Mouse (Mus musculus): ENCODE data around the gene Baiap2l2. TPM values are rescaled to one million over a fixed set of nuclear protein-coding genes. Genes with fewer than 3 reads are reported as not detected.

The Baiap2l2 gene
- polyA plus RNA-seq, 1 experiment, result 2.9 TPM

GRCm38 (mm10) chr15:79324373-79324772 lies 39.0 kb upstream of the Baiap2l2 start:
- no peak for TF ChIP-seq CTCF (IDR thresholded peaks at IDR 0.05; ENCODE audit: borderline replicate concordance, extremely low read depth, insufficient read depth, insufficient read length)
- no peak for TF ChIP-seq POLR2A (IDR thresholded peaks at IDR 0.05; ENCODE audit: borderline replicate concordance, extremely low read depth, insufficient read depth, insufficient read length, poor library complexity, severe bottlenecking)
- no peak for DNase-seq (ENCODE audit: low read depth)

- DNase-seq (ENCODE audit: low read depth), result no peak
- no peak for TF ChIP-seq POLR2A (IDR thresholded peaks at IDR 0.05; ENCODE audit: borderline replicate concordance, extremely low read depth, insufficient read depth, insufficient read length, poor library complexity, severe bottlenecking)
- no peak for TF ChIP-seq CTCF (IDR thresholded peaks at IDR 0.05; ENCODE audit: borderline replicate concordance, extremely low read depth, insufficient read depth, insufficient read length)
Measured at GRCm38 (mm10) chr15:79323791-79324155, 38.4 kb upstream of the Baiap2l2 start.

DNA sequence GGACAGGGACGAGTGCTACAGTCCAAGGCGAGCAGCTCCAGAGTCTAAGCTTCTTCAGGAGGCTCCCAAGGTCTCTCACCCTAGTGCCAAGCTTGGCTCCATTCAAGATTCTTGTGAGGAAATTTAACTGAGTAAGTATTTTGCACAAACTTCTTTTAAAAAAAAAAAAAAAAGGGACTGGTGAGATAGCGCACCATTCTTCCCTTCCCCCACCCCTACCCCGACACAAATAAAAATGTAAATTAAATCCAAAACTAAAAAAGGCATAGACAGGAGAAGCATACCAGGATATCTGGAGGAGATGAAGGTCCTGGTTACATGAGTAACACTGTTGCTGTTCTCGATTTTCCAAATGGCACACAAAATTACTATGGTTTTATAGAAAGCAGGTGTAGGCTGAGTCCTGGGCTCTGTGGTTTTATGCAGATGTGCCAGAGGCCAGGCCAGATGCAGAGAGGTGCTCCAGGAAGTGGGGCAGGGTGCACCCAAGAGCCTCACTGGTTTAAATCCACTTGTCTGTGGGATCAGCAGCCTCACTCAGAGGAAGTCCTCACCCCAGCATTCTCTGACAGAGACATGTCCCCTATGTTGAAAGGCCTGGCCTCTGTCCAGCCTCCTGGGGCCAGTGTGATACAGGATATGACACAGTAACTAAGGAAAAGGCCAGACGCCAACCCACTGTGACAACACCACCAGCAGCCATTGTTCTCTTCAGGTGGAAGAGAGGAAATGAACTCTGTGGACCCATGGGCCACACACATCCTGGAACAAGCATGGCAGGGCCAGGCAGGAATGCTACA lies 37.9 kb upstream of the Baiap2l2 start:
- peak; percentile 29 for DNase-seq (ENCODE audit: low read depth)
- TF ChIP-seq POLR2A (IDR thresholded peaks at IDR 0.05; ENCODE audit: borderline replicate concordance, extremely low read depth, insufficient read depth, insufficient read length, poor library complexity, severe bottlenecking), result no peak
- no peak for TF ChIP-seq CTCF (IDR thresholded peaks at IDR 0.05; ENCODE audit: borderline replicate concordance, extremely low read depth, insufficient read depth, insufficient read length)

GRCm38 (mm10) chr15:79322281-79322990 lies 37.1 kb upstream of the Baiap2l2 start:
- DNase-seq (ENCODE audit: low read depth), result no peak
- TF ChIP-seq POLR2A (IDR thresholded peaks at IDR 0.05; ENCODE audit: borderline replicate concordance, extremely low read depth, insufficient read depth, insufficient read length, poor library complexity, severe bottlenecking), result no peak
- no peak for TF ChIP-seq CTCF (IDR thresholded peaks at IDR 0.05; ENCODE audit: borderline replicate concordance, extremely low read depth, insufficient read depth, insufficient read length)

- no peak for DNase-seq (ENCODE audit: low read depth)
- TF ChIP-seq POLR2A (IDR thresholded peaks at IDR 0.05; ENCODE audit: borderline replicate concordance, extremely low read depth, insufficient read depth, insufficient read length, poor library complexity, severe bottlenecking), result no peak
- no peak for TF ChIP-seq CTCF (IDR thresholded peaks at IDR 0.05; ENCODE audit: borderline replicate concordance, extremely low read depth, insufficient read depth, insufficient read length)
Measured at GRCm38 (mm10) chr15:79321733-79322190, 36.4 kb upstream of the Baiap2l2 start.

GRCm38 (mm10) chr15:79313848-79314369 lies 28.6 kb upstream of the Baiap2l2 start:
- peak; percentile 2 for DNase-seq (ENCODE audit: low read depth)
- no peak for TF ChIP-seq POLR2A (IDR thresholded peaks at IDR 0.05; ENCODE audit: borderline replicate concordance, extremely low read depth, insufficient read depth, insufficient read length, poor library complexity, severe bottlenecking)
- TF ChIP-seq CTCF (IDR thresholded peaks at IDR 0.05; ENCODE audit: borderline replicate concordance, extremely low read depth, insufficient read depth, insufficient read length), result no peak

DNA sequence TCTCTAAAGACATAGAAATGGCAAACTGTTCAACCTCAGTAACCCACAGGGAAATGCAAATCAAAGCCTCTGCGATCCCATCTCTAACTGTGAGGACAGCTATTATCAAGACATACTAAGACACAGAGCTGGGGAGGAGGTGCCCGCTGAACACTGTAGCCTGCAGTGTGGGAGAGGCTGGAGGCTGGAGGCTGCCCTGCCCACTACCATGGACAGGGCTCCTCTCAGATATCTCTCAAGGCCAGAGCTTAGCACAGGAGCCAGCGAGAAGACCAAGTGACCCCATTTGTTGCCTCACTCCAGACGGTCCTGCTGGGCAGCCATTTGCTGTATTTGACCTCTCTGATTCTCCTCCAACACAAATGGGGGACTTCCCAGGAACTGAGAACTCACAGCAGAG lies 22.5 kb upstream of the Baiap2l2 start:
- TF ChIP-seq POLR2A (IDR thresholded peaks at IDR 0.05; ENCODE audit: borderline replicate concordance, extremely low read depth, insufficient read depth, insufficient read length, poor library complexity, severe bottlenecking) (no peak), CTCF (IDR thresholded peaks at IDR 0.05; ENCODE audit: borderline replicate concordance, extremely low read depth, insufficient read depth, insufficient read length) (no peak)
- DNase-seq (ENCODE audit: low read depth), result no peak

DNA sequence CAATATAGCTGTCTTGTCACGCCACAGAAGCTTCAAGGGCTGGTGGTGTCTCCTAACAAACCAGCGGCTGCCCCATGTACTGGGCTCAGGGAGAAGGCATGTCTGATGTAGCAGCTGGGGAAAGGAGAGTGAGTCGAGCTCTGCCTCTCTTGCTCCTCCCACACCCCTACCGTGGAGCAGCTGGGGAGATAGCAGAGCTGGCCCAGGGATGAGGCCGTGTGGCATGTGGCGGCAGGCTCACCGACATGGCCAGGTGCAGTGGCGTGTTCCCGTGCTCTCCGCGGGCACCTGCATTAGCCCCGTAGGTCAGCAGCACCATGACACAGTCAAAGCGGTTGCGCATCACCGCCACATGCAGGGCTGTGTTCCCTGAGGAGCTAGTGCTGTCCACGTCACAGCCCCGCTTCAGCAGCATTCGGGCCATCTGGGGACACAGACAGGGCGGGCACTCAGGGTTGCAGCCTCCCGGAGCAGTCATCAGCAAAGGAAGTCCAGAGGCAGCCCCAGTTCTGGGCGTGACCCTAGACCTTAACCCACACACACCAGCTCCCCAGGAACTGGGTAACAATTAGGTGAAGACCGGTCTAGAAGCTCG lies 20.8 kb upstream of the Baiap2l2 start:
- DNase-seq (ENCODE audit: low read depth), result no peak
- no peak for TF ChIP-seq POLR2A (IDR thresholded peaks at IDR 0.05; ENCODE audit: borderline replicate concordance, extremely low read depth, insufficient read depth, insufficient read length, poor library complexity, severe bottlenecking)

- DNase-seq (ENCODE audit: low read depth), result no peak
- TF ChIP-seq CTCF (IDR thresholded peaks at IDR 0.05; ENCODE audit: borderline replicate concordance, extremely low read depth, insufficient read depth, insufficient read length), result no peak
- no peak for TF ChIP-seq POLR2A (IDR thresholded peaks at IDR 0.05; ENCODE audit: borderline replicate concordance, extremely low read depth, insufficient read depth, insufficient read length, poor library complexity, severe bottlenecking)
Measured at GRCm38 (mm10) chr15:79304832-79305231, 19.5 kb upstream of the Baiap2l2 start.

- no peak for DNase-seq (ENCODE audit: low read depth)
- no peak for TF ChIP-seq POLR2A (IDR thresholded peaks at IDR 0.05; ENCODE audit: borderline replicate concordance, extremely low read depth, insufficient read depth, insufficient read length, poor library complexity, severe bottlenecking)
- no peak for TF ChIP-seq CTCF (IDR thresholded peaks at IDR 0.05; ENCODE audit: borderline replicate concordance, extremely low read depth, insufficient read depth, insufficient read length)
Measured at GRCm38 (mm10) chr15:79303725-79304124, 18.4 kb upstream of the Baiap2l2 start.

DNA sequence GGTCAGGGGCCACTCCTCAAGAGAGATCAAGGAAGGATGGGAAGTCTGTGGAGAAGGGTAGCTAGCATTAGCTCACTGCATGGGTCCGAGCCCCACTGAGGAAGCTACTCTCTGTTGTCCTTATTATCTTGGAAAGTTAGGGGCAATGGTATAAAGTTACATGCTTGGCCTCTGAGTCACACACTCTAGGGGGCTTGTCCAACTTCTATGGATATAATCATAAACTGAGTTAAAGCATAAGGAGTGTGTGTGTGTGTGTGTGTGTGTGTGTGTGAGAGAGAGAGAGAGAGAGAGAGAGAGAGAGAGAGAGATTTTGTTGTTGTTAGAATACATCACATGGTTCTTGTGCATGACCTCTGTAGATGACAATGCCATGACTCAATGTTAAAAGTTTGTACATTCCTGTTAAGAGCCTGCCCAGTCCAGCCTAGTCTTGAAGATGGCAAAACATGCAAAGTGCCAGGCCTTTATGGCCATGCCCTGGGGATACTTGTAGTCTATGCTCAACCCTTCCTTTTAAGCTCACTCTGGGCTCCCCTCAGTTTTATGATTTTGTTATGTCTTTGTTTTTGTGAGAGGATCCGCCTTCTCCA lies 14.3 kb upstream of the Baiap2l2 start:
- no peak for TF ChIP-seq CTCF (IDR thresholded peaks at IDR 0.05; ENCODE audit: borderline replicate concordance, extremely low read depth, insufficient read depth, insufficient read length)

More for the DNA sequence above, 14.3 kb upstream of the Baiap2l2 start:
- no peak for DNase-seq (ENCODE audit: low read depth)
